Mouse (Mus musculus): ENCODE measurements around the gene Csmd2. TPM values are rescaled to one million over a fixed set of nuclear protein-coding genes. Genes with fewer than 3 reads are reported as not detected.

Gene Csmd2
- polyA plus RNA-seq, 1 experiment from 2014 or later, result 0.07 TPM

DNA sequence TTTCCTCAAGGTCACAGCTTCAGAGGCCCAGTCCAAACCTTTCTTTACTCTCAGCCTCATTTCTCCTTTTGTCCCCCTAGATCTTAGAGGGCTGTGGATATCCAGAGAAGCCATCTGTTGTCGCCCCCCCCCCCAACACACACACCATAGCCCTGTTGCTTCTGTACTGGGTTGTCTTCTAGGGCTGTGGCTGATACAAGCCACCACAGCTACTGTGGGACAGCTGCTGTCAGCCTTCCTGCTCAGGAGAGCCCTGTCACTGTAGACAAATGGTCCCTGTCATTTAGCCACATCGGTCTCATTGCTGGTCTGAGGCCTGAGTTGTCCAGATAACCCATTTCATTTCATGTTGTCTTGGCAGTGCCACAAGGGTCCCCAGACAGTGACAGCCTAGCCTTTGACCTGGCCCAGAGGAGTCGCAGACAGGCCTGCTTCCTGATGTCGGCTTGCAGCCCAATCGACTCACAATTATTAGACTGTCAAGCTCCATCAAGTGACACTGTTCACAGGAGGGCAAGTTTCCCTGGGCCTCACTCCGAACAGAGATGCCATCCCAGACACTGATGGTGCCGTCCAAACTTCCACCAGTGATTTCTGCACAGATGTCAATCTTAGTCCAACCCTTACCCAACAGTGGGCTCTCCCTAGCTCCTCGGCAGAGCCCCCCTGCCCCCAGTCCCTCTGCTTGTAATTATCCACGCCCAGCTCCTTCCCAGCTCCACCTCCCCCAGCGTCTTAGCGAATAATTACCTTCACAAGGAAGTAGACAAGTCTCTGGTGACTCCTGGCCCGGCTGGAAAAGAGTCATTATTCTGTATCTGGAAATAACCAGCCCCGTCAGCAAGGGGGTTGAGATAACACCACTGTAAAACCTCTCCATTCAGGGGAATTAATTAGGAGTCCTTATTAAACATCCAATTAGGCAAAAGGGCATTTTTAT is 240.0 kb downstream of the Csmd2 start:
- H3K27ac ChIP-seq, result no peak overlapping the region
- H3K36me3 ChIP-seq, result no peaks in the 10 kb centered on the region
- 43% methylated on average over 13 of the region's 13 CpGs for WGBS (ENCODE audit: insufficient replicate concordance)
- no peak for ATAC-seq
- H3K9me3 ChIP-seq (replicated peaks), result no peaks in the 10 kb centered on the region
- H3K4me2 ChIP-seq, result no peak overlapping the region
- H3K4me3 ChIP-seq, result no peak overlapping the region
- no peak overlapping the region for H3K9ac ChIP-seq
- no peaks in the 10 kb centered on the region for H3K4me1 ChIP-seq
- no peaks in the 10 kb centered on the region for H3K27me3 ChIP-seq (replicated peaks)

- Histone ChIP-seq H3K4me2 (no peak overlapping the region), H3K9me3 (replicated peaks) (0 out of 2 replicates have a peak, but pooled peaks cover 4% of the 10 kb centered on the region), H3K4me3 (no peak overlapping the region), H3K9ac (no peak overlapping the region), H3K27me3 (replicated peaks) (no peaks in the 10 kb centered on the region), H3K36me3 (no peaks in the 10 kb centered on the region), H3K4me1 (no peaks in the 10 kb centered on the region), H3K27ac (no peak overlapping the region)
- no peak for ATAC-seq
- 72% methylated on average over 13 of the region's 13 CpGs for WGBS (ENCODE audit: insufficient replicate concordance)
Observed at GRCm38 (mm10) chr4:128233458-128233857, 245.8 kb downstream of the Csmd2 start.

- ATAC-seq, result no peak
- no peaks in the 10 kb centered on the region for H3K4me1 ChIP-seq
- 62% methylated on average over 1 of the region's 1 CpGs for WGBS (ENCODE audit: insufficient replicate concordance)
- no peaks in the 10 kb centered on the region for H3K27me3 ChIP-seq (replicated peaks)
- no peak overlapping the region for H3K4me3 ChIP-seq
- no peak overlapping the region for H3K27ac ChIP-seq
- H3K4me2 ChIP-seq, result no peak overlapping the region
- H3K9me3 ChIP-seq (replicated peaks), result 0 out of 2 replicates have a peak, but pooled peaks cover 4% of the 10 kb centered on the region
- H3K9ac ChIP-seq, result no peak overlapping the region
- H3K36me3 ChIP-seq, result no peaks in the 10 kb centered on the region
Observed at GRCm38 (mm10) chr4:128239113-128239512, 251.5 kb downstream of the Csmd2 start.

DNA sequence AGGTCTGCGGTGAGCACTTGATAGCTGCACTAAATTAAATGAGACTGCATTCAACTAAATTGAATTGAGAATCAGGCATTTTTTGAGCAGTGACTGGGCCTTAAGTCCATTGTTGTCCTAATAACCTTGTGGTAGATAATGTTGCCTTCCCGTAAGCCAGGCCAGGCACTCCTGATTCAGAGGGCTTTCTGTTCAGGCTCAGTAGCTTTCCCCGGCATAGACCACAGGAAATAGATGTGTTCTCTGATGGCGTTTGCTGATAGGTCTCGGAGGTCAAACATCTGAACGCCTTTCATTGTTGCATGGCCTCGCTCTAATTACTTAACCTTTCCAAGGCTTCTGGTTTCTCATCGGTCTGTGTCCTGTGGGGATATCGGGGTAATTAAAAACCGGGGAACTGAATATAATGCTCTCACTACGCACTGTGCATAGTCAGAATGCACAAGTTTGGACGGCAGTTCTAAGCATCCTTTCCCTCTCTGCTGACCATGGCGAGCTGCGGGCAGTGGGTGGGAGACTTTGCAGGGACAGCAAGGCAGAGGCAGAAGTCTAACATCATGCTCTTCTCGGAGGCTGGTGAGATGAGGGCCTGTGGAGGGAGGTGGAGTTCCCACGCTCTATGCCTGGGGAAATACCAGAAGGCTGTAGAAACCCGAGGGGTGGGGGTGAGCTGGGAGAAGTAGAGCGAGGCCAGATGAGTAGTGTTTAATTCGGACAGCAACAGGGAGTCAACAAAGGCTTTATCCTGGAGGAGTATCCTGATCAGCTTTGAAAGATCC is 253.6 kb downstream of the Csmd2 start:
- Histone ChIP-seq H3K9me3 (replicated peaks) (no peaks in the 10 kb centered on the region), H3K4me1 (no peaks in the 10 kb centered on the region), H3K27ac (no peak overlapping the region), H3K4me2 (no peak overlapping the region), H3K36me3 (no peaks in the 10 kb centered on the region), H3K4me3 (no peak overlapping the region), H3K27me3 (replicated peaks) (no peaks in the 10 kb centered on the region), H3K9ac (no peak overlapping the region)
- 39% methylated on average over 19 of the region's 19 CpGs for WGBS (ENCODE audit: insufficient replicate concordance)
- no peak for ATAC-seq

- Histone ChIP-seq H3K27ac (no peak overlapping the region), H3K4me1 (no peaks in the 10 kb centered on the region), H3K4me2 (no peak overlapping the region), H3K27me3 (replicated peaks) (no peaks in the 10 kb centered on the region), H3K4me3 (no peak overlapping the region), H3K9me3 (replicated peaks) (0 out of 2 replicates have a peak, but pooled peaks cover 3% of the 10 kb centered on the region), H3K9ac (no peak overlapping the region), H3K36me3 (no peaks in the 10 kb centered on the region)
- WGBS (ENCODE audit: insufficient replicate concordance), result 63% methylated on average over 2 of the region's 2 CpGs
- ATAC-seq, result no peak
Observed at GRCm38 (mm10) chr4:128241854-128242356, 254.2 kb downstream of the Csmd2 start.

DNA sequence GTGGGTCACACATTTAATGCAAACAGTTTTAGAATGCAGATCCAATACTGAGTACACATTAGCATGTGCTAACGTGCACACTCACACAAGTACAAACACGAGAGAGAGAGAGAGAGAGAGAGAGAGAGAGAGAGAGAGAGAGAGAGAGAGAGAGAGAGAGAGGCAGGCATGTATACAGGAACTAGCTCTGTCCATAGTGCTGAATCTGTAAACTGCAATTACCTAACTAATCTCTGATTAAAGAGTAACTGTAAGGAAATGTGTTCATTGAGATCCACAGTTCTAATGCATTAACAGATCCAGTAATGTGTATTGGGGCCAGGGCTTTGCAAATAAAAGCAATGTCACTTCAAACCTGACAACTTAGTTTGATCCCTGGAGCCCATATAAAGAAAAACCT is 257.5 kb downstream of the Csmd2 start:
- no peak overlapping the region for H3K9ac ChIP-seq
- 32% methylated on average over 2 of the region's 2 CpGs for WGBS (ENCODE audit: insufficient replicate concordance)
- no peak for ATAC-seq

DNA sequence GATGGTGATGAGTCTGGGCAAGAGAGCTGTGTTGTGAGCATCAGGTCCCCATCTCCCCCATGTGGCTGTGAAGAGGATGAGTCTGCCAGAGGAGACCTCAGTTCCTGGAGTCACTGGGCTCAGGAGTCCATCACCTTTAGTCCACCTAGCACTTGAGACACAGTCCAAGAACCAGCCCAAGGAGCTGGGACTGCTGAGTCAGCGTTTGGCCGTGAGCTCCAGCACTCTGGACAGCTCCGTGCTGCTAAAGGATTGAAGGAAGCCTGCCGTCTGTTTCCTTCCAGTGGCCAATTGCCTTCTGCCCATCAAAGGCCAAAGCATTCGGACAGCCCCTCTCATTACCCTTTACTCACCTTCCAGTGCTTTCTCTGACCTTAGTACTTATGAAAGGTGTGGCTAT is 261.0 kb downstream of the Csmd2 start:
- Histone ChIP-seq H3K4me2 (no peak overlapping the region), H3K4me1 (no peaks in the 10 kb centered on the region), H3K9me3 (replicated peaks) (peaks cover 12% of the 10 kb centered on the region; the same call in 1 of the 2 replicates), H3K9ac (no peak overlapping the region), H3K27me3 (replicated peaks) (no peaks in the 10 kb centered on the region), H3K36me3 (no peaks in the 10 kb centered on the region), H3K27ac (no peak overlapping the region), H3K4me3 (no peak overlapping the region)
- 18% methylated on average over 5 of the region's 5 CpGs for WGBS (ENCODE audit: insufficient replicate concordance)
- no peak for ATAC-seq

More for the DNA sequence above, 257.5 kb downstream of the Csmd2 start:
- H3K27ac ChIP-seq, result no peak overlapping the region
- H3K4me1 ChIP-seq, result no peaks in the 10 kb centered on the region
- no peaks in the 10 kb centered on the region for H3K36me3 ChIP-seq
- H3K27me3 ChIP-seq (replicated peaks), result no peaks in the 10 kb centered on the region
- H3K4me2 ChIP-seq, result no peak overlapping the region
- H3K9me3 ChIP-seq (replicated peaks), result peaks cover 12% of the 10 kb centered on the region; the same call in 1 of the 2 replicates
- no peak overlapping the region for H3K4me3 ChIP-seq

DNA sequence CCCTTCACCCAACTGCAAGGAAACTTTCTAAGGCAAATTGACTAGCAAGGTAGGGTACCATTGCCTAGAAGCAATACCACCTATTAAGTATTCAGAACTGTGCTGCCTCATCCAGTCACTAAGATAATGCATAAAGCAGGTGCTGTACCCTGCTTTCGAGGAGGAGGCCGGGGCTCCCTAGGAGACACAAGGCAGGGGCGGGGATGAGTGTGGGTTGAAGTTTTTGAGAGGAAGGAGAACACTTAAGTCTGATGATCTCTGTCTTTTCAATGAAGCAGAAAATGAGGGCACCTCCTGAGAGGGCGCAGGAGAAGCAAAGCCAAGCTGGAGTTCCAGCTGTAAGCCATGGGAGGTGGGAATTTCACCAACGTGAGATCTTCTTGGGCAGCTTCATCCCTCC is 271.6 kb downstream of the Csmd2 start:
- WGBS (ENCODE audit: insufficient replicate concordance), result 60% methylated on average over 5 of the region's 5 CpGs
- H3K4me1 ChIP-seq, result no peaks in the 10 kb centered on the region
- no peaks in the 10 kb centered on the region for H3K36me3 ChIP-seq
- no peak overlapping the region for H3K9ac ChIP-seq
- 0 out of 2 replicates have a peak, but pooled peaks cover 12% of the 10 kb centered on the region for H3K9me3 ChIP-seq (replicated peaks)
- H3K27ac ChIP-seq, result no peak overlapping the region
- H3K4me2 ChIP-seq, result no peak overlapping the region
- ATAC-seq, result no peak
- H3K4me3 ChIP-seq, result no peak overlapping the region
- no peaks in the 10 kb centered on the region for H3K27me3 ChIP-seq (replicated peaks)

- Histone ChIP-seq H3K27me3 (replicated peaks) (no peaks in the 10 kb centered on the region), H3K9ac (no peak within 1 kb of the TSS), H3K27ac (no peak within 1 kb of the TSS), H3K4me2 (no peak within 1 kb of the TSS), H3K4me1 (no peaks in the 10 kb centered on the region), H3K36me3 (no peaks in the 10 kb centered on the region), H3K9me3 (replicated peaks) (peaks cover 24% of the 10 kb centered on the region; the same call in 1 of the 2 replicates), H3K4me3 (no peak within 1 kb of the TSS)
- 63% methylated on average over 8 of the region's 8 CpGs for WGBS (ENCODE audit: insufficient replicate concordance)
- ATAC-seq, result no peak
Observed at GRCm38 (mm10) chr4:128260907-128261560, 273.4 kb downstream of the Csmd2 start, which contains the start of gene Hmgb4. Hmgb4 (minus strand) TSS chr4:128260957.

- Histone ChIP-seq H3K27me3 (replicated peaks) (no peaks in the 10 kb centered on the region), H3K4me3 (no peak overlapping the region), H3K9me3 (replicated peaks) (peaks cover 38% of the 10 kb centered on the region), H3K9ac (no peak overlapping the region), H3K36me3 (no peaks in the 10 kb centered on the region), H3K27ac (no peak overlapping the region), H3K4me1 (no peaks in the 10 kb centered on the region), H3K4me2 (no peak overlapping the region)
- 62% methylated on average over 5 of the region's 5 CpGs for WGBS (ENCODE audit: insufficient replicate concordance)
- ATAC-seq, result no peak
Observed at GRCm38 (mm10) chr4:128264491-128264890, 276.8 kb downstream of the Csmd2 start.

- no peak for ATAC-seq
- H3K9me3 ChIP-seq (replicated peaks), result peaks cover 38% of the 10 kb centered on the region
- no peaks in the 10 kb centered on the region for H3K36me3 ChIP-seq
- H3K4me1 ChIP-seq, result no peaks in the 10 kb centered on the region
- WGBS (ENCODE audit: insufficient replicate concordance), result 62% methylated on average over 3 of the region's 3 CpGs
- H3K9ac ChIP-seq, result no peak overlapping the region
- no peak overlapping the region for H3K4me3 ChIP-seq
- no peak overlapping the region for H3K27ac ChIP-seq
- H3K27me3 ChIP-seq (replicated peaks), result no peaks in the 10 kb centered on the region
- no peak overlapping the region for H3K4me2 ChIP-seq
Observed at GRCm38 (mm10) chr4:128265341-128265740, 277.7 kb downstream of the Csmd2 start.

All from liver, embryonic 12.5 days (tissue).